Mouse (Mus musculus) c-Kit-positive CD71-positive TER-119-negative erythroid progenitor cells, embryonic 14.5 days (primary cell): ENCODE results near the gene Ky.

Experiments
- DNase-seq: peaks from one replicate; pipeline ENCODE4 v3.0.0-alpha.2; 2013; ENCODE audit warnings: low read depth

Gene Ky

GRCm38 (mm10) chr9:102549211-102549610, 43.7 kb downstream of the Ky start:
- no peak for DNase-seq

GRCm38 (mm10) chr9:102551771-102552170, 46.2 kb downstream of the Ky start:
- no peak for DNase-seq

GRCm38 (mm10) chr9:102553781-102554180, 48.2 kb downstream of the Ky start:
- DNase-seq = no peak

DNA sequence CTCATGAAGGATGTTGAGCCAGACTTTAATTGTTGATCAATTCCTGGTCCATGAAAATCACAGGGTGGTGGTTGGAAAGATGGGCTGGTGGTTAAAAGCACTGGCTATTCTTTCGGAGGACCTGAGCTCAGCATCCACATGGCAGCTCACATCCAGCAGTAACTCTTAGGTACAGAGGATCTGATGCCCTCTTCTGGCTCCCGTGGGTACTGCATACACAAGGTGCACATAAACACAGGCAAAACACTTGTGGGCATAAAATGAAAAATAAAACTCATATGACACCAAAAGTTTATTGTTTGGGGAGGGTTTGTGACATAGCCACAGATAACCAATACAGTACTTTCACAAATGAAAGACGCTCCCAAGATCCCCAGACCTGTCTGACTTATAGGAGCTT, 52.9 kb downstream of the Ky start:
- no peak for DNase-seq

GRCm38 (mm10) chr9:102572888-102573287, 67.3 kb downstream of the Ky start:
- DNase-seq = no peak

DNA sequence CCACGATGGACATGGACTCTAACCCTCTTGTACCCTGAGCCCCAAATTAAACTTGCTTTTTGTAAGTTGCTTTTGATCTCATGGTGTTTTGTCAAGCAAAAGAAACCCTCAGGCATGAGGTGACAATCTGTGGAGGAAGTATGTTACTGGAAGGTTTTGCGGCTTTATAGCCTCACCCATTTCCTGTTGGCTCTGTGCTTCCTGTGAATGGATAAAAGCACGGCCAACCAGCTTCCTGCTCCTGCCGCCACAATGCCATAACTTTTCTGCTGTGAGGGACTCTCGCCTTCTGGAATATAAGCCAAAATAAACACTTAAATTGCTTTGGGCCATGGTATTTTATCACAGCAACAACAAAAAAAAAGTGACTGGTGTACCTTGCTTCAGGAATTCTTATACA, 71.9 kb downstream of the Ky start:
- DNase-seq = no peak

- DNase-seq = no peak
These were observed 76.4 kb downstream of the Ky start for GRCm38 (mm10) chr9:102581921-102582469.

- no peak for DNase-seq
These were observed 81.8 kb downstream of the Ky start for GRCm38 (mm10) chr9:102587347-102587746.

- DNase-seq = no peak
These were observed 89.3 kb downstream of the Ky start for GRCm38 (mm10) chr9:102594667-102595393.
